In genomic region chr19:36678382-36679027, GRCm38 (mm10) we compare ENCODE assay signal across 12 mouse cellular contexts. TPM values are rescaled to one million over a fixed set of nuclear protein-coding genes. Genes with fewer than 3 reads are reported as not detected.
DNase-seq lines count a peak whose midpoint lies in the region; ATAC-seq and TF ChIP-seq lines count a peak whose summit lies in the region.
"Had no signal": no experiment of that assay in that cellular context is flagged by ENCODE, and none has a peak within 500 bp of the region (broad histone marks: within the 10 kb centered on the region; RNA-seq: fewer than 3 reads in every experiment).

No protein-coding gene starts in this region.

- no peaks in the 10 kb centered on the region for H3K9me3 ChIP-seq in forebrain, embryonic 14.5 days (replicated peaks; ENCODE audit: control insufficient read depth, low read length)
- H3K9me3 ChIP-seq in forebrain, embryonic 11.5 days (ENCODE audit: control insufficient read depth, low read length), result no peaks in the 10 kb centered on the region
- no peaks in the 10 kb centered on the region for H3K9me3 ChIP-seq in lung, postnatal 0 days (ENCODE audit: low read length)
- no peaks in the 10 kb centered on the region for H3K9me3 ChIP-seq in hindbrain, embryonic 13.5 days
- H3K9me3 ChIP-seq in neural tube, embryonic 15.5 days (replicated peaks), result no peaks in the 10 kb centered on the region
- H3K9me3 ChIP-seq: embryonic facial prominence, embryonic 13.5 days had no signal

- no peak overlapping the region for H3K4me3 ChIP-seq in forebrain, embryonic 14.5 days (ENCODE audit: low read depth, low read length)
- H3K4me3 ChIP-seq in forebrain, embryonic 11.5 days (ENCODE audit: low read depth, low read length), result no peak overlapping the region
- H3K4me3 ChIP-seq in lung, postnatal 0 days (ENCODE audit: low read depth, low read length), result no peak overlapping the region
- no peak overlapping the region for H3K4me3 ChIP-seq in hindbrain, embryonic 13.5 days
- H3K4me3 ChIP-seq in neural tube, embryonic 15.5 days (replicated peaks), result no peak overlapping the region
- H3K4me3 ChIP-seq: embryonic facial prominence, embryonic 13.5 days had no signal

- no peak overlapping the region for H3K4me2 ChIP-seq in forebrain, embryonic 14.5 days (ENCODE audit: low read length)
- no peak overlapping the region for H3K4me2 ChIP-seq in forebrain, embryonic 11.5 days (ENCODE audit: low read depth, low read length, severe bottlenecking)
- no peak overlapping the region for H3K4me2 ChIP-seq in lung, postnatal 0 days (replicated peaks; ENCODE audit: low read depth, low read length)
- no peak overlapping the region for H3K4me2 ChIP-seq in hindbrain, embryonic 13.5 days
- no peak overlapping the region for H3K4me2 ChIP-seq in neural tube, embryonic 15.5 days
- H3K4me2 ChIP-seq: embryonic facial prominence, embryonic 13.5 days had no signal

- 74% methylated on average over 7 of the region's 7 CpGs for WGBS in forebrain, embryonic 14.5 days
- 81% methylated on average over 7 of the region's 7 CpGs for WGBS in forebrain, embryonic 11.5 days
- WGBS in lung, postnatal 0 days, result 72% methylated on average over 7 of the region's 7 CpGs
- WGBS in hindbrain, embryonic 13.5 days, result 56% methylated on average over 7 of the region's 7 CpGs
- WGBS in neural tube, embryonic 15.5 days, result 46% methylated on average over 7 of the region's 7 CpGs

- H3K27ac ChIP-seq in forebrain, embryonic 14.5 days (ENCODE audit: low read depth, low read length), result no peak overlapping the region
- H3K27ac ChIP-seq in forebrain, embryonic 11.5 days (ENCODE audit: low read depth, low read length), result no peak overlapping the region; the same call in 1 of the 2 replicates
- H3K27ac ChIP-seq in lung, postnatal 0 days (ENCODE audit: low read length), result 0 out of 2 replicates have a peak overlapping the region, but pooled peaks have one; percentile 62
- peak overlapping the region; percentile 84 for H3K27ac ChIP-seq in hindbrain, embryonic 13.5 days
- H3K27ac ChIP-seq in neural tube, embryonic 15.5 days (replicated peaks), result peak overlapping the region; percentile 78

- TF ChIP-seq CTCF in lung, postnatal 0 days (IDR thresholded peaks at IDR 0.05), result no peak

- H3K27me3 ChIP-seq in forebrain, embryonic 14.5 days (replicated peaks; ENCODE audit: control insufficient read depth, insufficient read depth, low read length), result no peaks in the 10 kb centered on the region
- no peaks in the 10 kb centered on the region for H3K27me3 ChIP-seq in forebrain, embryonic 11.5 days (ENCODE audit: control insufficient read depth, insufficient read depth, low read length)
- no peaks in the 10 kb centered on the region for H3K27me3 ChIP-seq in lung, postnatal 0 days (replicated peaks; ENCODE audit: insufficient read depth, low read length)
- H3K27me3 ChIP-seq in hindbrain, embryonic 13.5 days, result no peaks in the 10 kb centered on the region
- no peaks in the 10 kb centered on the region for H3K27me3 ChIP-seq in neural tube, embryonic 15.5 days (replicated peaks)
- H3K27me3 ChIP-seq: embryonic facial prominence, embryonic 13.5 days had no signal

- H3K36me3 ChIP-seq in forebrain, embryonic 14.5 days (ENCODE audit: control insufficient read depth, insufficient read depth, low read length), result no peaks in the 10 kb centered on the region
- H3K36me3 ChIP-seq in forebrain, embryonic 11.5 days (ENCODE audit: control insufficient read depth, insufficient read depth, low read length), result no peaks in the 10 kb centered on the region
- H3K36me3 ChIP-seq in lung, postnatal 0 days (ENCODE audit: insufficient read depth, low read length), result no peaks in the 10 kb centered on the region
- no peaks in the 10 kb centered on the region for H3K36me3 ChIP-seq in hindbrain, embryonic 13.5 days
- H3K36me3 ChIP-seq in neural tube, embryonic 15.5 days, result no peaks in the 10 kb centered on the region
- H3K36me3 ChIP-seq: embryonic facial prominence, embryonic 13.5 days had no signal

- intact Hi-C loops in left cerebral cortex, postnatal 4 days (cut with DNase I), result no loop called here

- no peak for TF ChIP-seq EP300 in lung, postnatal 0 days (IDR thresholded peaks at IDR 0.05)

- H3K9ac ChIP-seq in forebrain, embryonic 14.5 days (ENCODE audit: low read length), result no peak overlapping the region
- no peak overlapping the region for H3K9ac ChIP-seq in forebrain, embryonic 11.5 days (ENCODE audit: low read length)
- no peak overlapping the region for H3K9ac ChIP-seq in lung, postnatal 0 days (replicated peaks; ENCODE audit: low read depth)
- no peak overlapping the region for H3K9ac ChIP-seq in hindbrain, embryonic 13.5 days
- no peak overlapping the region for H3K9ac ChIP-seq in neural tube, embryonic 15.5 days (replicated peaks)
- H3K9ac ChIP-seq: embryonic facial prominence, embryonic 13.5 days had no signal

- no peak for DNase-seq in forebrain, embryonic 14.5 days (ENCODE audit: low spot score)
- no peak for DNase-seq in forebrain, embryonic 11.5 days (ENCODE audit: low spot score)
- DNase-seq in lung, postnatal 0 days (ENCODE audit: low spot score), result no peak
- no peak for DNase-seq in lung, postnatal 4 days
- no peak for DNase-seq in liver
- DNase-seq in left cerebral cortex, postnatal 4 days, result no peak
- DNase-seq: B cell, adult 2 months; liver, postnatal 0 days had no signal

- 0 out of 2 replicates have a peak, but pooled peaks have one; percentile 7 for ATAC-seq in forebrain, embryonic 14.5 days
- ATAC-seq in forebrain, embryonic 11.5 days (replicated peaks; ENCODE audit: low FRiP score), result no peak
- no peak for ATAC-seq in lung, postnatal 0 days
- peak; percentile 25; the same call in 1 of the 2 replicates for ATAC-seq in hindbrain, embryonic 13.5 days (ENCODE audit: low FRiP score)
- ATAC-seq in neural tube, embryonic 15.5 days (ENCODE audit: low FRiP score), result 0 out of 2 replicates have a peak, but pooled peaks have one; percentile 22

- H3K4me1 ChIP-seq in forebrain, embryonic 14.5 days (ENCODE audit: control insufficient read depth, insufficient read depth, low read length), result peaks cover 19% of the 10 kb centered on the region
- peaks cover 6% of the 10 kb centered on the region; the same call in 1 of the 2 replicates for H3K4me1 ChIP-seq in forebrain, embryonic 11.5 days (replicated peaks; ENCODE audit: control insufficient read depth, insufficient read depth, low read length)
- peaks cover 15% of the 10 kb centered on the region; the same call in 1 of the 2 replicates for H3K4me1 ChIP-seq in lung, postnatal 0 days (ENCODE audit: insufficient read depth, low read depth, low read length)
- peaks cover 35% of the 10 kb centered on the region for H3K4me1 ChIP-seq in hindbrain, embryonic 13.5 days (replicated peaks)
- peaks cover 21% of the 10 kb centered on the region for H3K4me1 ChIP-seq in neural tube, embryonic 15.5 days

RNA-seq across cellular contexts. Expression of gene Ppp1r3c, which starts 57.9 kb away (rescaled TPM):
- 8.9 and 9.3 TPM in 2 replicates for polyA plus RNA-seq in forebrain, embryonic 14.5 days (2014; fragmentation: Nextera tagmentation; extraction: Ambion mirVana)
- 2.0 and 2.1 TPM in 2 replicates for polyA plus RNA-seq in forebrain, embryonic 11.5 days (2014; fragmentation: Nextera tagmentation; extraction: Ambion mirVana)
- polyA plus RNA-seq in lung, postnatal 0 days (2015; fragmentation: Nextera tagmentation; extraction: Ambion mirVana), result 39.4 and 51.4 TPM in 2 replicates
- 16.1 and 17.0 TPM in 2 replicates for polyA plus RNA-seq in hindbrain, embryonic 13.5 days (2015; fragmentation: Nextera tagmentation; extraction: Ambion mirVana)
- polyA plus RNA-seq in neural tube, embryonic 15.5 days (2015; fragmentation: Nextera tagmentation; extraction: Ambion mirVana), result 21.9 and 24.6 TPM in 2 replicates
- 10 to 100 TPM; 17.4 to 19.9 TPM for total RNA-seq in left cerebral cortex, postnatal 4 days (2021)
- total RNA-seq: neutrophil, adult 5-6 weeks had no signal

Comparison
In these comparisons a context has a peak if more than half of its experiments do, and no peak if none do; other contexts are left out.
1. ATAC-seq: peak in forebrain, embryonic 14.5 days (single experiment), hindbrain, embryonic 13.5 days (single experiment) and neural tube, embryonic 15.5 days (single experiment); none in forebrain, embryonic 11.5 days (single experiment) and lung, postnatal 0 days (single experiment).
2. H3K27ac ChIP-seq: peak in lung, postnatal 0 days (single experiment), hindbrain, embryonic 13.5 days (single experiment) and neural tube, embryonic 15.5 days (single experiment); none in forebrain, embryonic 14.5 days (single experiment) and forebrain, embryonic 11.5 days (single experiment).